Mouse (Mus musculus) kidney, adult 2 months (tissue): ENCODE data around the gene Hs3st6.

Source experiments
- CTCF ChIP-seq: fragments of 200-500 bp; conservative IDR thresholded peaks from 2 replicates; pipeline ENCODE4 v1.5.1; 2011; ENCODE audit warnings: low read depth, mild to moderate bottlenecking, control low read depth, low read length, moderate library complexity, mixed read lengths; ENCODE audit not compliant: insufficient read depth, insufficient read length
- POLR2A ChIP-seq: fragments of 200-500 bp; IDR thresholded peaks from one replicate; pipeline ENCODE4 v1.6.1; 2011; ENCODE audit warnings: low read depth, low read length, control low read depth

- TF ChIP-seq CTCF (peak; percentile 96; the same call in 1 of the 2 replicates), POLR2A (peak; percentile 96)
Observed at GRCm38 (mm10) chr17:24724184-24724583, 28.6 kb upstream of the Hs3st6 start, which contains the start of gene Ndufb10.
